In the genomic region with DNA sequence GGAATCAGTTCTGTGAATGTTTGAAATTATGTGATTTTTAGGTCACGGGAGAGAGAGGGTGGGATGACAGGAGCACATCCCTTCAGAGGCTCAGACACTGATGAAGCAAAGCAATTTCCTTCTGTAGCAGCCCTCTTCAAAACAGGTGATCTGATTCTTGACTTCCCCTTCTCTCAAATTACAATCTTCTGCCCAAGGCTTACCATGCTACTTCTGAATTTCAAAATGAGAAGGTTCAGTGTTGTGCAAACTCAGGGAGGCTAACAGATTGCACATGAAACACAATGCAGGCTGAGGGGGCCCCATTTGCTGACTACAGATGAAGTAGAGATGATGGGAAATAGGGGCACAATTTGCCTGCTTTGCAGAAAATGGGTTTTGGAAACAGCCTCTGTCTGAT, we compare ENCODE assay signal across 25 mouse cellular contexts.
"Had no signal": no experiment of that assay in that cellular context is flagged by ENCODE, and none has a peak within 500 bp of the region (broad histone marks: within the 10 kb centered on the region; RNA-seq: fewer than 3 reads in every experiment).

No protein-coding gene starts in this region.

- H3K4me2 ChIP-seq: heart, embryonic 12.5 days; hindbrain, embryonic 12.5 days; intestine, embryonic 15.5 days; limb, embryonic 12.5 days; liver, embryonic 11.5 days; liver, embryonic 13.5 days; liver, embryonic 15.5 days had no signal

- H3K4me3 ChIP-seq: heart, adult 2 months; heart, embryonic 12.5 days; hindbrain, embryonic 10.5 days; hindbrain, embryonic 12.5 days; intestine, embryonic 15.5 days; layer of hippocampus, adult 2 months; left cerebral cortex, adult 2 months; limb, embryonic 10.5 days; limb, embryonic 12.5 days; liver, embryonic 13.5 days; liver, embryonic 15.5 days had no signal

- DNase-seq: gastrocnemius, postnatal 14 days; gastrocnemius, postnatal 36 days; heart, adult 2 months; heart, postnatal 10 days; heart, postnatal 4 days; kidney, adult 18-20 months; kidney, adult 8-10 months; kidney, postnatal 14 days; kidney, postnatal 4 days; liver; liver, embryonic 13.5 days had no signal

- H3K27ac ChIP-seq: heart, adult 2 months; hindbrain, embryonic 10.5 days; hindbrain, embryonic 12.5 days; intestine, embryonic 15.5 days; kidney, postnatal 0 days; layer of hippocampus, adult 2 months; left cerebral cortex, adult 2 months; limb, embryonic 10.5 days; limb, embryonic 12.5 days; liver, embryonic 13.5 days; liver, embryonic 15.5 days had no signal

- H3K4me1 ChIP-seq: intestine, embryonic 15.5 days; liver, embryonic 15.5 days had no signal

- H3K27me3 ChIP-seq: heart, embryonic 12.5 days; hindbrain, embryonic 12.5 days; intestine, embryonic 15.5 days; limb, embryonic 12.5 days; liver, embryonic 13.5 days; liver, embryonic 15.5 days had no signal

- H3K36me3 ChIP-seq: heart, embryonic 12.5 days; hindbrain, embryonic 10.5 days; hindbrain, embryonic 12.5 days; intestine, embryonic 15.5 days; limb, embryonic 10.5 days; limb, embryonic 12.5 days; liver, embryonic 13.5 days; liver, embryonic 15.5 days had no signal

- ATAC-seq: hindbrain, embryonic 16.5 days; inflammation-experienced regulatory T-cells, adult 6 months; intestine, embryonic 15.5 days; intestine, postnatal 0 days had no signal

- H3K9me3 ChIP-seq: heart, embryonic 12.5 days; hindbrain, embryonic 10.5 days; hindbrain, embryonic 12.5 days; intestine, embryonic 15.5 days; limb, embryonic 10.5 days; limb, embryonic 12.5 days; liver, embryonic 13.5 days; liver, embryonic 15.5 days had no signal

- H3K9ac ChIP-seq: heart, embryonic 12.5 days; hindbrain, embryonic 12.5 days; intestine, embryonic 15.5 days; limb, embryonic 12.5 days; liver, embryonic 13.5 days; liver, embryonic 15.5 days had no signal
